Mouse (Mus musculus) heart, adult 2 months (tissue): ENCODE results near the gene Ccdc51. TPM values are rescaled to one million over a fixed set of nuclear protein-coding genes. Genes with fewer than 3 reads are reported as not detected.
"Not testable (repeated sequence)": the region's sequence is repeated elsewhere in the genome, so short reads cannot be mapped to it uniquely, and the experiment has no call there.

Source experiments
- DNase-seq, 2 experiments: peaks; one replicate each; pipeline ENCODE4 v3.0.0; 2021
- H3K27ac ChIP-seq: fragments of 200-600 bp; 2 replicates; pipeline ENCODE4 v1.8.1; 2022
- H3K27me3 ChIP-seq: fragments of 200-500 bp; 2 replicates; pipeline ENCODE4 v1.6.1; 2012; ENCODE audit warnings: mild to moderate bottlenecking, low read length, inconsistent platforms, mixed read lengths; ENCODE audit not compliant: control insufficient read depth, insufficient read depth
- H3K36me3 ChIP-seq: fragments of 200-500 bp; 2 replicates; pipeline ENCODE4 v1.6.1; 2012; ENCODE audit warnings: low read length, inconsistent platforms; ENCODE audit not compliant: control insufficient read depth, insufficient read depth
- H3K4me1 ChIP-seq: fragments of 200-500 bp; 2 replicates; pipeline ENCODE4 v1.6.1; 2011; ENCODE audit warnings: low read length; ENCODE audit not compliant: control insufficient read depth, insufficient read depth
- H3K4me3 ChIP-seq: fragments of 200-600 bp; 2 replicates; pipeline ENCODE4 v1.8.1; 2022
- H3K79me2 ChIP-seq: fragments of 200-500 bp; replicated peaks from 2 replicates; pipeline ENCODE4 v1.6.1; 2012; ENCODE audit warnings: mild to moderate bottlenecking, inconsistent platforms, low read length, moderate library complexity, mixed read lengths; ENCODE audit not compliant: control insufficient read depth, insufficient read depth
- H3K9ac ChIP-seq: fragments of 200-500 bp; 2 replicates; pipeline ENCODE4 v1.6.1; 2012; ENCODE audit warnings: low read depth, mild to moderate bottlenecking, control low read depth, inconsistent platforms, low read length, mixed read lengths
- CTCF ChIP-seq: fragments of 200-600 bp; IDR thresholded peaks from 2 replicates; pipeline ENCODE4 v1.8.1; 2022; ENCODE audit warnings: antibody characterized with exemption, mild to moderate bottlenecking, moderate library complexity
- WGBS: fragments of 180-500 bp; shearing (Covaris S2); methylation state at CpG from one replicate; pipeline ENCODE4 v1.1.7; 2018; 5-methylcytosine and 5-hydroxymethylcytosine counted together
- intact Hi-C: fragments of 180-260 bp; cut with DNase I; formaldehyde crosslinking; loops from one replicate; pipeline ENCODE4 v1.15.1; 2025
- polyA plus RNA-seq: library from polyadenylated mRNA; depleted of rRNA; stranded (reverse); fragments of >200 nt; gene quantifications from 2 replicates; pipeline ENCODE4 v1.2.3, GENCODE M21; 2012; rRNA removed
- total RNA-seq, 2 experiments: library from RNA; stranded (reverse); gene quantifications; 2 replicates each; pipeline ENCODE4 v1.2.3; 2021

Ccdc51 gene
- total and polyA plus RNA-seq, 3 experiments, result 7.0 to 11.8 (median 11.1) TPM

DNA sequence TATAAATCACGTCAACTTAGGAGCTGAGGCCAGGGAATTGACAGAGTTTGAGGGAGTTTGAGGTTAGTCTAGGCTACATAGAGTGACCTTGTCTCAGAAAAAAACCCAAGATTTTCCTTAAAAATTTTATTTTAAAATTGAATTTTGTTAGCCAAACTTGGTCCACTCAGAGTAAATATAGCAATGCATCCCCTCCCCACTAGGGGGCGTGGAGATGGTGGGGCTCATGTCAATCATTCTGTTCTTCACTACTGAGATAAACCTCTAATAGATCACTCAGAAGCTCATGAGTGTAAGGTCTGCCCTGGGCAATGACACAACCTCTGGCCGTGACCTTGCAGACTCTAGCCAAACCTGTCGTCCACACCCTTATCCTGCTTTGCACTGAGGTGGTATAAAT is 58.1 kb downstream of the Ccdc51 start:
- H3K4me1 ChIP-seq, H3K4me3 ChIP-seq, intact Hi-C loops, H3K79me2 ChIP-seq, H3K36me3 ChIP-seq, H3K27me3 ChIP-seq, H3K9ac ChIP-seq, DNase-seq, H3K27ac ChIP-seq: not testable (repeated sequence)
- TF ChIP-seq CTCF, result peak; percentile 53
- WGBS, result 60% methylated on average over 4 of the region's 4 CpGs

Other genes starting within 250 kb of the Ccdc51 start
- 10 to 100 TPM; 20.8 to 24.3 TPM for gene Slc26a6, start 229.2 kb upstream of the Ccdc51 start, total RNA-seq
- 34.5 and 47.8 TPM in 2 replicates for gene Slc26a6, start 229.2 kb upstream of the Ccdc51 start, polyA plus RNA-seq
- not detected for gene Tmem89, start 167.9 kb upstream of the Ccdc51 start, total RNA-seq
- 0.35 and 0.47 TPM in 2 replicates for gene Tmem89, start 167.9 kb upstream of the Ccdc51 start, polyA plus RNA-seq
- 1,000 to 10,000 TPM; 2,061 to 2,422 TPM for gene Uqcrc1, start 145.9 kb upstream of the Ccdc51 start, total RNA-seq
- gene Uqcrc1, start 145.9 kb upstream of the Ccdc51 start, polyA plus RNA-seq, result 2,481 and 2,989 TPM in 2 replicates
- gene Col7a1, start 128.9 kb upstream of the Ccdc51 start, total RNA-seq, result under 1 TPM; 0.30 to 0.47 TPM
- 0.57 and 1.1 TPM in 2 replicates for gene Col7a1, start 128.9 kb upstream of the Ccdc51 start, polyA plus RNA-seq
- gene Ucn2, start 96.5 kb upstream of the Ccdc51 start, total RNA-seq, result not detected
- 0.20 TPM in 1 of 2 replicates, not detected in the other for gene Ucn2, start 96.5 kb upstream of the Ccdc51 start, polyA plus RNA-seq
- gene Pfkfb4, start 90.7 kb upstream of the Ccdc51 start, total RNA-seq, result 1 to 10 TPM; 1.3 to 1.9 TPM
- 7.3 and 7.4 TPM in 2 replicates for gene Pfkfb4, start 90.7 kb upstream of the Ccdc51 start, polyA plus RNA-seq
- gene Shisa5, start 43.9 kb upstream of the Ccdc51 start, total RNA-seq, result 10 to 100 TPM; 40.3 to 43.2 TPM
- 170 and 218 TPM in 2 replicates for gene Shisa5, start 43.9 kb upstream of the Ccdc51 start, polyA plus RNA-seq
- 10 to 100 TPM; 12.6 to 13.3 TPM for gene Trex1, start 22.8 kb upstream of the Ccdc51 start, total RNA-seq
- gene Trex1, start 22.8 kb upstream of the Ccdc51 start, polyA plus RNA-seq, result 45.8 and 55.2 TPM in 2 replicates
- gene Atrip, start 8.4 kb upstream of the Ccdc51 start, total RNA-seq, result 1 to 10 TPM; 8.0 to 9.0 TPM
- gene Atrip, start 8.4 kb upstream of the Ccdc51 start, polyA plus RNA-seq, result 10.0 and 13.9 TPM in 2 replicates
- 100 to 1,000 TPM; 218 to 235 TPM for gene Tma7, start 94 bp downstream of the Ccdc51 start, total RNA-seq
- gene Tma7, start 94 bp downstream of the Ccdc51 start, polyA plus RNA-seq, result 41.4 and 59.3 TPM in 2 replicates
- 10 to 100 TPM; 15.7 to 21.1 TPM for gene Plxnb1, start 12.9 kb downstream of the Ccdc51 start, total RNA-seq
- gene Plxnb1, start 12.9 kb downstream of the Ccdc51 start, polyA plus RNA-seq, result 25.0 and 31.9 TPM in 2 replicates
- gene Fbxw21, start 79.5 kb downstream of the Ccdc51 start, total RNA-seq, result not detected
- gene Fbxw21, start 79.5 kb downstream of the Ccdc51 start, polyA plus RNA-seq, result not detected in 2 replicates
- gene Fbxw13, start 113.5 kb downstream of the Ccdc51 start, total RNA-seq, result not detected
- gene Fbxw13, start 113.5 kb downstream of the Ccdc51 start, polyA plus RNA-seq, result not detected in 2 replicates
- gene Fbxw20, start 152.3 kb downstream of the Ccdc51 start, total RNA-seq, result not detected
- not detected in 2 replicates for gene Fbxw20, start 152.3 kb downstream of the Ccdc51 start, polyA plus RNA-seq
- not detected for gene Fbxw14, start 205.2 kb downstream of the Ccdc51 start, total RNA-seq
- gene Fbxw14, start 205.2 kb downstream of the Ccdc51 start, polyA plus RNA-seq, result not detected in 2 replicates